27 mouse cellular contexts compared by ENCODE assay signal in genomic region chr17:49061141-49061540, GRCm38 (mm10).
DNase-seq lines count a peak whose midpoint lies in the region; TF ChIP-seq lines count a peak whose summit lies in the region.
"Had no signal": no experiment of that assay in that cellular context is flagged by ENCODE, and none has a peak within 500 bp of the region (broad histone marks: within the 10 kb centered on the region; RNA-seq: fewer than 3 reads in every experiment).

No protein-coding gene starts in this region.

- H3K4me3 ChIP-seq in layer of hippocampus, adult 2 months = no peak overlapping the region
- H3K4me3 ChIP-seq: embryonic facial prominence, embryonic 10.5 days; embryonic facial prominence, embryonic 13.5 days; erythroblast, embryonic 14.5 days; forebrain, embryonic 12.5 days; forebrain, embryonic 15.5 days; heart, embryonic 12.5 days; heart, embryonic 15.5 days; hindbrain, embryonic 10.5 days; hindbrain, embryonic 13.5 days had no signal

- no peak for TF ChIP-seq CTCF in layer of hippocampus, adult 2 months (conservative IDR thresholded peaks at IDR 0.05)

- H3K27ac ChIP-seq in layer of hippocampus, adult 2 months = peak overlapping the region; percentile 93
- H3K27ac ChIP-seq: embryonic facial prominence, embryonic 10.5 days; embryonic facial prominence, embryonic 13.5 days; forebrain, embryonic 12.5 days; forebrain, embryonic 15.5 days; heart, embryonic 15.5 days; hindbrain, embryonic 10.5 days; hindbrain, embryonic 13.5 days had no signal

- intact Hi-C loops in left cerebral cortex, postnatal 36 days (cut with DNase I) = no loop called here

- DNase-seq in layer of hippocampus, adult 2 months (ENCODE audit: low spot score in 2 of 2) = no peak
- no peak for DNase-seq in layer of hippocampus, postnatal 10 days (ENCODE audit: low spot score in 2 of 2)
- DNase-seq in left cerebral cortex, postnatal 36 days (ENCODE audit: low spot score in 2 of 2) = peak; percentile 25 to 46
- DNase-seq in left cerebral cortex, adult 11 months (ENCODE audit: low spot score) = no peak
- DNase-seq in right cerebral cortex, postnatal 25 days = peak; percentile 31
- DNase-seq in right cerebral cortex, postnatal 4 days = no peak
- DNase-seq: adrenal gland, postnatal 10 days; adrenal gland, postnatal 36 days; B cell, adult 2 months; cerebellum, adult 11 months; cerebellum, adult 2 months; cerebellum, adult 9-11 months; cerebellum, postnatal 36 days; embryo, embryonic 11 days; gastrocnemius, postnatal 25 days; heart, adult 18-20 months; heart, postnatal 10 days; heart, postnatal 36 days had no signal

Comparison
In these comparisons a context has a peak if more than half of its experiments do, and no peak if none do; other contexts are left out.
1. DNase-seq: peak in left cerebral cortex, postnatal 36 days (2 of 2) and right cerebral cortex, postnatal 25 days (single experiment); none in layer of hippocampus, adult 2 months (0 of 2), layer of hippocampus, postnatal 10 days (0 of 2), left cerebral cortex, adult 11 months (single experiment) and right cerebral cortex, postnatal 4 days (single experiment).